Mouse (Mus musculus) kidney, embryonic 14.5 days (tissue): ENCODE measurements around the gene Evx2. TPM values are rescaled to one million over a fixed set of nuclear protein-coding genes. Genes with fewer than 3 reads are reported as not detected.

ENCODE experiments used
- microRNA-seq: library from miRNA; unstranded; fragments of <30 nt; microRNA quantifications from one replicate; pipeline ENCODE4, GENCODE M21; 2016
- polyA plus RNA-seq: library from polyadenylated mRNA; unstranded; fragments of >200 nt; fragmentation: Nextera tagmentation; extraction: Ambion mirVana; gene quantifications from 2 replicates; pipeline ENCODE4 v1.2.1, GENCODE M21; 2014

Gene Evx2
- polyA plus RNA-seq, 1 experiment from 2014 or later, result not detected

Small RNAs within 50 kb of the gene (microRNA-seq; reads per million reads assigned to microRNA genes)
- not detected for gene Gm44463

Other genes with a start within 250 kb of the Evx2 start
- gene Lnpk, start 80.1 kb downstream of the Evx2 start, polyA plus RNA-seq, result 24.3 and 27.3 TPM in 2 replicates
- gene Hoxd13, start 8.8 kb upstream of the Evx2 start, polyA plus RNA-seq, result 0.17 and 0.22 TPM in 2 replicates
- 6.2 and 7.2 TPM in 2 replicates for gene Hoxd12, start 15.5 kb upstream of the Evx2 start, polyA plus RNA-seq
- gene Hoxd11, start 20.0 kb upstream of the Evx2 start, polyA plus RNA-seq, result 54.5 and 56.2 TPM in 2 replicates
- gene Hoxd10, start 32.4 kb upstream of the Evx2 start, polyA plus RNA-seq, result 45.1 and 45.9 TPM in 2 replicates
- gene Hoxd9, start 38.2 kb upstream of the Evx2 start, polyA plus RNA-seq, result 36.2 and 47.9 TPM in 2 replicates
- 45.0 and 45.2 TPM in 2 replicates for gene Hoxd8, start 45.1 kb upstream of the Evx2 start, polyA plus RNA-seq
- gene Hoxd3, start 52.4 kb upstream of the Evx2 start, polyA plus RNA-seq, result 12.3 and 12.6 TPM in 2 replicates
- 6.3 and 18.7 TPM in 2 replicates for gene Hoxd4, start 52.4 kb upstream of the Evx2 start, polyA plus RNA-seq
- gene Gm28230, start 67.2 kb upstream of the Evx2 start, polyA plus RNA-seq, result 2.3 and 4.0 TPM in 2 replicates
- gene Hoxd1, start 103.4 kb upstream of the Evx2 start, polyA plus RNA-seq, result 1.8 and 1.9 TPM in 2 replicates
- 157 and 206 TPM in 2 replicates for gene Mtx2, start 166.2 kb upstream of the Evx2 start, polyA plus RNA-seq